ENCODE assay signal across 17 mouse cellular contexts in the genomic region with DNA sequence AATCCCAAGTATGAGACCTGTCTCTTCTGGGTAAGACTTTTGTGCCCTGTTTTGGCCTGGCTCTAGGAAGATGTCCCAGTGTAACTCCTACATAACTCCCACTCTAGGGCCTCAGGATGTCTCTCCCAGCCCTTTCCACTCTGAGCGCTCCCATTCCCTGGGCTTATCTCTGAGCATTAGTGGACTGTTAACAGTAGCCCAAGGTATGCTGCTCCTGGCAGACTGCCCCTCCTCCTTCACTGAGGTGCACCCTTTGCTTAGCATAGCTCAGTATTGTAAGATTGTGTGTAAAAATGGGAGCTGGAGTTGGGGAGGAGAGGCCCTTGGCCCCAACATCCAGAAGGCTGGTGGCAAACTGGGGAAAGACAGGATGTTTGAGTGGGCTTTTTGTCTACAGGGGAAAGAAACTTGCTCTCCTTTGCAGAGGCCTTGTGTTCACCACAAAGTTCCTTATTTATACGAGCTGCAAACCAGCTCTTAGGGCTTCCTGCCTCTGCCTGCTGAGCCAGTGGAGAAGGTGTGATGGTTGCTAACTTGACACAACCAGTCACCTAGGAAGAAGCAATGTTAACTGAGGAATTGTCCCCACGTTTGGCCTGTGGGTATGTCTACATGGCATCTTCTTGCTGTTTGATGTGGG. TPM values are rescaled to one million over a fixed set of nuclear protein-coding genes. Genes with fewer than 3 reads are reported as not detected.
DNase-seq lines count a peak whose midpoint lies in the region; ATAC-seq and TF ChIP-seq lines count a peak whose summit lies in the region.
"Had no signal": no experiment of that assay in that cellular context is flagged by ENCODE, and none has a peak within 500 bp of the region (broad histone marks: within the 10 kb centered on the region; RNA-seq: fewer than 3 reads in every experiment).

No protein-coding gene starts in this region.

- H3K4me1 ChIP-seq in heart, embryonic 11.5 days (ENCODE audit: control insufficient read depth, insufficient read depth, low read length) = peaks cover 36% of the 10 kb centered on the region
- H3K4me1 ChIP-seq in intestine, embryonic 16.5 days (ENCODE audit: control insufficient read depth, insufficient read depth, low read length) = peaks cover 20% of the 10 kb centered on the region
- 0 out of 2 replicates have a peak, but pooled peaks cover 2% of the 10 kb centered on the region for H3K4me1 ChIP-seq in intestine, postnatal 0 days (replicated peaks; ENCODE audit: control insufficient read depth, insufficient read depth, low read length)
- H3K4me1 ChIP-seq in neural tube, embryonic 13.5 days (replicated peaks) = peaks cover 32% of the 10 kb centered on the region
- peaks cover 28% of the 10 kb centered on the region for H3K4me1 ChIP-seq in small intestine, adult 2 months (ENCODE audit: control insufficient read depth, insufficient read depth, insufficient read length, low read length)

- H3K9ac ChIP-seq in heart, embryonic 11.5 days (ENCODE audit: low read depth, low read length) = no peak overlapping the region
- H3K9ac ChIP-seq in intestine, embryonic 16.5 days (ENCODE audit: low read depth, low read length) = no peak overlapping the region
- H3K9ac ChIP-seq in intestine, postnatal 0 days (ENCODE audit: low read depth, low read length) = no peak overlapping the region
- H3K9ac ChIP-seq in neural tube, embryonic 13.5 days = no peak overlapping the region
- H3K9ac ChIP-seq: embryonic facial prominence, embryonic 15.5 days; liver, embryonic 15.5 days had no signal

- no peak for ATAC-seq in heart, embryonic 11.5 days (replicated peaks; ENCODE audit: insufficient number of reproducible peaks, low FRiP score, low TSS enrichment)
- peak; percentile 6; the same call in 1 of the 2 replicates for ATAC-seq in intestine, embryonic 16.5 days
- ATAC-seq in intestine, postnatal 0 days = no peak
- ATAC-seq in neural tube, embryonic 13.5 days (ENCODE audit: low read depth) = no peak
- ATAC-seq: CD4-positive, CD25-positive, alpha-beta regulatory T cell, adult 4 months; forebrain, embryonic 16.5 days had no signal

- no peak overlapping the region for H3K4me2 ChIP-seq in heart, embryonic 11.5 days
- H3K4me2 ChIP-seq in intestine, embryonic 16.5 days (ENCODE audit: low read depth, low read length) = no peak overlapping the region
- no peak overlapping the region for H3K4me2 ChIP-seq in intestine, postnatal 0 days (replicated peaks; ENCODE audit: low read depth)
- no peak overlapping the region for H3K4me2 ChIP-seq in neural tube, embryonic 13.5 days
- H3K4me2 ChIP-seq: embryonic facial prominence, embryonic 15.5 days; liver, embryonic 15.5 days; midbrain, embryonic 11.5 days had no signal

- peaks cover 3% of the 10 kb centered on the region; the same call in 1 of the 2 replicates for H3K27me3 ChIP-seq in heart, embryonic 11.5 days (ENCODE audit: control insufficient read depth, insufficient read depth, low read length)
- H3K27me3 ChIP-seq in intestine, embryonic 16.5 days (replicated peaks; ENCODE audit: control insufficient read depth, insufficient read depth, low read length) = no peaks in the 10 kb centered on the region
- no peaks in the 10 kb centered on the region for H3K27me3 ChIP-seq in intestine, postnatal 0 days (replicated peaks; ENCODE audit: control insufficient read depth, insufficient read depth, low read length)
- no peaks in the 10 kb centered on the region for H3K27me3 ChIP-seq in neural tube, embryonic 13.5 days
- H3K27me3 ChIP-seq in small intestine, adult 2 months (ENCODE audit: control insufficient read depth, insufficient read depth, low read length) = 0 out of 2 replicates have a peak, but pooled peaks cover 6% of the 10 kb centered on the region
- H3K27me3 ChIP-seq: embryonic facial prominence, embryonic 15.5 days had no signal

- peak overlapping the region; percentile 43; the same call in 1 of the 2 replicates for H3K27ac ChIP-seq in heart, embryonic 11.5 days (ENCODE audit: low read depth, low read length)
- no peak overlapping the region for H3K27ac ChIP-seq in intestine, embryonic 16.5 days (ENCODE audit: low read length)
- no peak overlapping the region for H3K27ac ChIP-seq in intestine, postnatal 0 days (ENCODE audit: low read depth, low read length)
- peak overlapping the region; percentile 23; the same call in 1 of the 2 replicates for H3K27ac ChIP-seq in neural tube, embryonic 13.5 days (replicated peaks)
- peak overlapping the region; percentile 34 for H3K27ac ChIP-seq in small intestine, adult 2 months (ENCODE audit: insufficient read depth, low read depth, low read length)
- H3K27ac ChIP-seq: embryonic facial prominence, embryonic 15.5 days; kidney, postnatal 0 days; liver, embryonic 15.5 days had no signal

- TF ChIP-seq CTCF in intestine, postnatal 0 days (IDR thresholded peaks at IDR 0.05; ENCODE audit: low read depth) = no peak
- no peak for TF ChIP-seq CTCF in small intestine, adult 2 months (IDR thresholded peaks at IDR 0.05; ENCODE audit: extremely low read depth, insufficient read length, insufficient replicate concordance, low read depth, low read length)

- 54% methylated on average over 3 of the region's 3 CpGs for WGBS in heart, embryonic 11.5 days (ENCODE audit: insufficient replicate concordance)
- WGBS in intestine, embryonic 16.5 days = 69% methylated on average over 3 of the region's 3 CpGs
- 60% methylated on average over 3 of the region's 3 CpGs for WGBS in intestine, postnatal 0 days
- 81% methylated on average over 3 of the region's 3 CpGs for WGBS in neural tube, embryonic 13.5 days
- WGBS in small intestine, adult 2 months = 56% methylated on average over 3 of the region's 3 CpGs

- H3K36me3 ChIP-seq in heart, embryonic 11.5 days (ENCODE audit: control insufficient read depth, insufficient read depth, low read length) = no peaks in the 10 kb centered on the region
- H3K36me3 ChIP-seq in intestine, embryonic 16.5 days (ENCODE audit: control insufficient read depth, insufficient read depth, low read length) = no peaks in the 10 kb centered on the region; the same call in 1 of the 2 replicates
- peaks cover 2% of the 10 kb centered on the region; the same call in 1 of the 2 replicates for H3K36me3 ChIP-seq in intestine, postnatal 0 days (ENCODE audit: control insufficient read depth, insufficient read depth)
- 0 out of 2 replicates have a peak, but pooled peaks cover 6% of the 10 kb centered on the region for H3K36me3 ChIP-seq in neural tube, embryonic 13.5 days
- H3K36me3 ChIP-seq in small intestine, adult 2 months (ENCODE audit: control insufficient read depth, insufficient read depth, low read length) = no peaks in the 10 kb centered on the region
- H3K36me3 ChIP-seq: liver, embryonic 15.5 days had no signal

- no peaks in the 10 kb centered on the region for H3K9me3 ChIP-seq in heart, embryonic 11.5 days (replicated peaks; ENCODE audit: control insufficient read depth, low read length)
- no peaks in the 10 kb centered on the region for H3K9me3 ChIP-seq in intestine, embryonic 16.5 days (ENCODE audit: control insufficient read depth, low read length)
- no peaks in the 10 kb centered on the region for H3K9me3 ChIP-seq in intestine, postnatal 0 days (ENCODE audit: control insufficient read depth)
- no peaks in the 10 kb centered on the region for H3K9me3 ChIP-seq in neural tube, embryonic 13.5 days
- H3K9me3 ChIP-seq: embryonic facial prominence, embryonic 15.5 days; liver, embryonic 15.5 days had no signal

- TF ChIP-seq POLR2A in small intestine, adult 2 months (IDR thresholded peaks at IDR 0.05; ENCODE audit: low read depth, low read length) = no peak

- H3K4me3 ChIP-seq in heart, embryonic 11.5 days (ENCODE audit: low read depth, low read length) = no peak overlapping the region
- H3K4me3 ChIP-seq in intestine, embryonic 16.5 days (ENCODE audit: low read length) = no peak overlapping the region
- H3K4me3 ChIP-seq in intestine, postnatal 0 days (ENCODE audit: low read depth, low read length) = no peak overlapping the region
- no peak overlapping the region for H3K4me3 ChIP-seq in neural tube, embryonic 13.5 days
- no peak overlapping the region for H3K4me3 ChIP-seq in small intestine, adult 2 months (ENCODE audit: low read depth, low read length)
- H3K4me3 ChIP-seq: embryonic facial prominence, embryonic 15.5 days; liver, embryonic 15.5 days; myocyte had no signal

- DNase-seq in heart, adult 9 months (ENCODE audit: low spot score in 2 of 2) = no peak
- DNase-seq in neural tube, embryonic 10.5 days (ENCODE audit: extremely low spot score, low spot score) = no peak
- no peak for DNase-seq in frontal cortex, postnatal 10 days (ENCODE audit: low spot score in 2 of 2)
- DNase-seq: gastrocnemius, postnatal 10 days; left cerebral cortex, postnatal 4 days had no signal

RNA-seq across cellular contexts. Expression of gene Nudt14, which starts 11.1 kb away (rescaled TPM):
- polyA plus RNA-seq in heart, embryonic 11.5 days (2014; fragmentation: Nextera tagmentation; extraction: Ambion mirVana) = 44.2 and 50.7 TPM in 2 replicates
- 100 and 102 TPM in 2 replicates for polyA plus RNA-seq in intestine, embryonic 16.5 days (2015; fragmentation: Nextera tagmentation; extraction: Ambion mirVana)
- polyA plus RNA-seq in intestine, postnatal 0 days (2015; fragmentation: Nextera tagmentation; extraction: Ambion mirVana) = 90.6 and 92.1 TPM in 2 replicates
- polyA plus RNA-seq in neural tube, embryonic 13.5 days (2015; fragmentation: Nextera tagmentation; extraction: Ambion mirVana) = 55.1 and 74.8 TPM in 2 replicates
- 40.8 and 42.4 TPM in 2 replicates for polyA plus RNA-seq in small intestine, adult 2 months (2012; rRNA removed)

RNA-seq across cellular contexts. Expression of gene Btbd6, which starts 23.2 kb away (rescaled TPM):
- polyA plus RNA-seq in heart, embryonic 11.5 days (2014; fragmentation: Nextera tagmentation; extraction: Ambion mirVana) = 18.9 and 22.5 TPM in 2 replicates
- 20.2 and 20.9 TPM in 2 replicates for polyA plus RNA-seq in intestine, embryonic 16.5 days (2015; fragmentation: Nextera tagmentation; extraction: Ambion mirVana)
- polyA plus RNA-seq in intestine, postnatal 0 days (2015; fragmentation: Nextera tagmentation; extraction: Ambion mirVana) = 13.1 and 13.3 TPM in 2 replicates
- 35.0 and 41.4 TPM in 2 replicates for polyA plus RNA-seq in neural tube, embryonic 13.5 days (2015; fragmentation: Nextera tagmentation; extraction: Ambion mirVana)
- 116 and 206 TPM in 2 replicates for polyA plus RNA-seq in small intestine, adult 2 months (2012; rRNA removed)

RNA-seq across cellular contexts. Expression of gene Jag2, which starts 23.5 kb away (rescaled TPM):
- 1.5 and 2.2 TPM in 2 replicates for polyA plus RNA-seq in heart, embryonic 11.5 days (2014; fragmentation: Nextera tagmentation; extraction: Ambion mirVana)
- polyA plus RNA-seq in intestine, embryonic 16.5 days (2015; fragmentation: Nextera tagmentation; extraction: Ambion mirVana) = 2.2 and 2.4 TPM in 2 replicates
- 1.4 and 1.6 TPM in 2 replicates for polyA plus RNA-seq in intestine, postnatal 0 days (2015; fragmentation: Nextera tagmentation; extraction: Ambion mirVana)
- polyA plus RNA-seq in neural tube, embryonic 13.5 days (2015; fragmentation: Nextera tagmentation; extraction: Ambion mirVana) = 8.6 and 9.6 TPM in 2 replicates
- polyA plus RNA-seq in small intestine, adult 2 months (2012; rRNA removed) = 6.2 and 9.1 TPM in 2 replicates

RNA-seq across cellular contexts. Expression of gene Brf1, which starts 47.5 kb away (rescaled TPM):
- polyA plus RNA-seq in heart, embryonic 11.5 days (2014; fragmentation: Nextera tagmentation; extraction: Ambion mirVana) = 33.7 and 39.5 TPM in 2 replicates
- 36.5 and 41.6 TPM in 2 replicates for polyA plus RNA-seq in intestine, embryonic 16.5 days (2015; fragmentation: Nextera tagmentation; extraction: Ambion mirVana)
- polyA plus RNA-seq in intestine, postnatal 0 days (2015; fragmentation: Nextera tagmentation; extraction: Ambion mirVana) = 17.9 and 21.3 TPM in 2 replicates
- polyA plus RNA-seq in neural tube, embryonic 13.5 days (2015; fragmentation: Nextera tagmentation; extraction: Ambion mirVana) = 55.8 and 55.9 TPM in 2 replicates
- polyA plus RNA-seq in small intestine, adult 2 months (2012; rRNA removed) = 43.7 and 95.6 TPM in 2 replicates

Comparison
In these comparisons a context has a peak if more than half of its experiments do, and no peak if none do; other contexts are left out.
1. H3K27ac ChIP-seq: peak in heart, embryonic 11.5 days (single experiment), neural tube, embryonic 13.5 days (single experiment) and small intestine, adult 2 months (single experiment); none in intestine, embryonic 16.5 days (single experiment) and intestine, postnatal 0 days (single experiment).